Mouse (Mus musculus): ENCODE data around the gene Mogs. TPM values are rescaled to one million over a fixed set of nuclear protein-coding genes. Genes with fewer than 3 reads are reported as not detected.
A peak's percentile ranks its signal among the peaks of the same experiment; 100 is the strongest.

The Mogs gene
- polyA plus RNA-seq, 1 experiment from 2014 or later, result 45.0 TPM

- H3K4me1 ChIP-seq, result peaks cover 19% of the 10 kb centered on the region
- no peaks in the 10 kb centered on the region for H3K36me3 ChIP-seq
- H3K27me3 ChIP-seq, result peaks cover 22% of the 10 kb centered on the region
- no peak overlapping the region for H3K4me3 ChIP-seq
- H3K9ac ChIP-seq, result no peak overlapping the region
- no peak overlapping the region for H3K27ac ChIP-seq
- 70% methylated on average over 2 of the region's 2 CpGs for whole genome bisulfite sequencing
- no peaks in the 10 kb centered on the region for H3K9me3 ChIP-seq
- H3K4me2 ChIP-seq, result no peak overlapping the region
- no peak for ATAC-seq (ENCODE audit: insufficient number of reproducible peaks, insufficient read depth, low FRiP score, low TSS enrichment, low read depth)
Measured at GRCm38 (mm10) chr6:83098411-83098810, 16.9 kb upstream of the Mogs start.

- Histone ChIP-seq H3K4me1 (peaks cover 21% of the 10 kb centered on the region), H3K9me3 (no peaks in the 10 kb centered on the region), H3K27ac (peak within 1 kb of the TSS; percentile 84), H3K4me2 (peak within 1 kb of the TSS; percentile 99), H3K4me3 (peak within 1 kb of the TSS; percentile 75), H3K9ac (peak within 1 kb of the TSS; percentile 87), H3K27me3 (peaks cover 9% of the 10 kb centered on the region), H3K36me3 (0 out of 2 replicates have a peak, but pooled peaks cover 3% of the 10 kb centered on the region)
- 0% methylated on average over 25 of the region's 25 CpGs for WGBS
- peak; percentile 84 for ATAC-seq (ENCODE audit: insufficient number of reproducible peaks, insufficient read depth, low FRiP score, low TSS enrichment, low read depth)
Measured at GRCm38 (mm10) chr6:83101316-83101687, 14.0 kb upstream of the Mogs start, which contains the start of the genes Ccdc142 and Gm42688. Ccdc142 (plus strand) TSS chr6:83101601. Gm42688 (plus strand) TSS chr6:83101617.

GRCm38 (mm10) chr6:83101688-83102556 is 13.4 kb upstream of the Mogs start:
- Histone ChIP-seq H3K4me1 (peaks cover 21% of the 10 kb centered on the region), H3K9ac (peak overlapping the region; percentile 87), H3K4me2 (peak overlapping the region; percentile 99), H3K27ac (peak overlapping the region; percentile 84), H3K27me3 (peaks cover 8% of the 10 kb centered on the region), H3K36me3 (peaks cover 8% of the 10 kb centered on the region; the same call in 1 of the 2 replicates), H3K4me3 (peak overlapping the region; percentile 75), H3K9me3 (no peaks in the 10 kb centered on the region)
- WGBS, result under 1% methylated on average over 74 of the region's 74 CpGs
- peak; percentile 70 for ATAC-seq (ENCODE audit: insufficient number of reproducible peaks, insufficient read depth, low FRiP score, low TSS enrichment, low read depth)

- no peak for ATAC-seq (ENCODE audit: insufficient number of reproducible peaks, insufficient read depth, low FRiP score, low TSS enrichment, low read depth)
- H3K9ac ChIP-seq, result peak overlapping the region; percentile 87
Measured at GRCm38 (mm10) chr6:83103130-83103650, 12.1 kb upstream of the Mogs start.

GRCm38 (mm10) chr6:83104158-83104557 is 11.1 kb upstream of the Mogs start:
- Histone ChIP-seq H3K36me3 (peaks cover 9% of the 10 kb centered on the region; the same call in 1 of the 2 replicates), H3K4me3 (no peak overlapping the region), H3K27ac (no peak overlapping the region), H3K9me3 (no peaks in the 10 kb centered on the region), H3K9ac (no peak overlapping the region), H3K27me3 (peaks cover 8% of the 10 kb centered on the region), H3K4me1 (peaks cover 34% of the 10 kb centered on the region), H3K4me2 (no peak overlapping the region)
- no peak for ATAC-seq (ENCODE audit: insufficient number of reproducible peaks, insufficient read depth, low FRiP score, low TSS enrichment, low read depth)
- WGBS, result 65% methylated on average over 4 of the region's 4 CpGs

More at GRCm38 (mm10) chr6:83103130-83103650, 12.1 kb upstream of the Mogs start:
- Histone ChIP-seq H3K4me1 (peaks cover 30% of the 10 kb centered on the region), H3K4me3 (peak overlapping the region; percentile 75; the same call in 1 of the 2 replicates), H3K9me3 (no peaks in the 10 kb centered on the region), H3K36me3 (peaks cover 9% of the 10 kb centered on the region; the same call in 1 of the 2 replicates), H3K27ac (no peak overlapping the region), H3K27me3 (peaks cover 8% of the 10 kb centered on the region), H3K4me2 (peak overlapping the region; percentile 99)
- WGBS, result 42% methylated on average over 11 of the region's 11 CpGs

- Histone ChIP-seq H3K4me2 (peak overlapping the region; percentile 88), H3K9ac (peak overlapping the region; percentile 94; the same call in 1 of the 2 replicates), H3K27me3 (no peaks in the 10 kb centered on the region; the same call in 1 of the 2 replicates), H3K9me3 (no peaks in the 10 kb centered on the region), H3K27ac (0 out of 2 replicates have a peak overlapping the region, but pooled peaks have one; percentile 81), H3K36me3 (peaks cover 13% of the 10 kb centered on the region), H3K4me3 (peak overlapping the region; percentile 91), H3K4me1 (peaks cover 30% of the 10 kb centered on the region)
- 31% methylated on average over 13 of the region's 13 CpGs for WGBS
- no peak for ATAC-seq (ENCODE audit: insufficient number of reproducible peaks, insufficient read depth, low FRiP score, low TSS enrichment, low read depth)
Measured at GRCm38 (mm10) chr6:83107566-83108400, 7.5 kb upstream of the Mogs start.

- Histone ChIP-seq H3K9ac (peak within 1 kb of the TSS; percentile 94), H3K4me1 (peaks cover 22% of the 10 kb centered on the region), H3K9me3 (no peaks in the 10 kb centered on the region), H3K4me3 (peak within 1 kb of the TSS; percentile 91), H3K27me3 (no peaks in the 10 kb centered on the region), H3K36me3 (peaks cover 13% of the 10 kb centered on the region), H3K27ac (peak within 1 kb of the TSS; percentile 81), H3K4me2 (peak within 1 kb of the TSS; percentile 88)
- WGBS, result under 1% methylated on average over 76 of the region's 76 CpGs
- peak; percentile 80 for ATAC-seq (ENCODE audit: insufficient number of reproducible peaks, insufficient read depth, low FRiP score, low TSS enrichment, low read depth)
Measured at GRCm38 (mm10) chr6:83108762-83109668, 6.3 kb upstream of the Mogs start, which contains the start of gene Mrpl53. Mrpl53 (plus strand) TSS chr6:83109040.

GRCm38 (mm10) chr6:83111510-83112136 is 3.7 kb upstream of the Mogs start:
- ATAC-seq (ENCODE audit: insufficient number of reproducible peaks, insufficient read depth, low FRiP score, low TSS enrichment, low read depth), result no peak
- H3K9ac ChIP-seq, result no peak overlapping the region
- 91% methylated on average over 4 of the region's 4 CpGs for WGBS
- H3K4me1 ChIP-seq, result peaks cover 36% of the 10 kb centered on the region
- no peak overlapping the region for H3K27ac ChIP-seq
- no peaks in the 10 kb centered on the region for H3K27me3 ChIP-seq
- H3K4me2 ChIP-seq, result no peak overlapping the region
- H3K36me3 ChIP-seq, result peaks cover 8% of the 10 kb centered on the region
- no peaks in the 10 kb centered on the region for H3K9me3 ChIP-seq
- no peak overlapping the region for H3K4me3 ChIP-seq

- peak overlapping the region; percentile 96 for H3K4me2 ChIP-seq
- H3K4me3 ChIP-seq, result peak overlapping the region; percentile 91
- H3K27me3 ChIP-seq, result no peaks in the 10 kb centered on the region
- peak overlapping the region; percentile 94 for H3K9ac ChIP-seq
- ATAC-seq (ENCODE audit: insufficient number of reproducible peaks, insufficient read depth, low FRiP score, low TSS enrichment, low read depth), result peak; percentile 22; the same call in 1 of the 2 replicates
- H3K36me3 ChIP-seq, result peaks cover 36% of the 10 kb centered on the region
- H3K4me1 ChIP-seq, result peaks cover 46% of the 10 kb centered on the region
- WGBS, result 1% methylated on average over 43 of the region's 48 CpGs
- H3K27ac ChIP-seq, result peak overlapping the region; percentile 86
- no peaks in the 10 kb centered on the region for H3K9me3 ChIP-seq
Measured at GRCm38 (mm10) chr6:83115682-83116372, 531 bp downstream of the Mogs start.

All from embryonic facial prominence, embryonic 13.5 days (tissue).